Mouse (Mus musculus) lung, embryonic 16.5 days (tissue): ENCODE results near the gene Fam214b. TPM values are rescaled to one million over a fixed set of nuclear protein-coding genes. Genes with fewer than 3 reads are reported as not detected.

Experiments used
- ATAC-seq: fragments of 200-750 bp; cut with Nextera tagmentation; 2 replicates; pipeline ENCODE4 v1.8.0; 2017; ENCODE audit warnings: low read depth, mild to moderate bottlenecking, moderate library complexity
- H3K27ac ChIP-seq: fragments of 300-500 bp; sonication (generic); 2 replicates; pipeline ENCODE4 v1.5.1; 2014; ENCODE audit warnings: mild to moderate bottlenecking, control low read depth, low read length
- H3K27me3 ChIP-seq: fragments of 300-500 bp; sonication (generic); 2 replicates; pipeline ENCODE4 v1.6.1; 2014; ENCODE audit warnings: low read depth, low read length, mixed read lengths; ENCODE audit not compliant: control insufficient read depth, insufficient read depth
- H3K36me3 ChIP-seq: fragments of 300-500 bp; sonication (generic); 2 replicates; pipeline ENCODE4 v1.6.1; 2014; ENCODE audit warnings: low read length; ENCODE audit not compliant: control insufficient read depth, insufficient read depth
- H3K4me1 ChIP-seq: fragments of 300-500 bp; sonication (generic); replicated peaks from 2 replicates; pipeline ENCODE4 v1.6.1; 2014; ENCODE audit warnings: low read length, mixed read lengths; ENCODE audit not compliant: control insufficient read depth, insufficient read depth
- H3K4me2 ChIP-seq: fragments of 300-500 bp; sonication (generic); 2 replicates; pipeline ENCODE4 v1.6.1; 2014; ENCODE audit warnings: low read depth, low read length, control low read depth
- H3K4me3 ChIP-seq: fragments of 300-500 bp; sonication (generic); 2 replicates; pipeline ENCODE4 v1.5.1; 2014; ENCODE audit warnings: mild to moderate bottlenecking, low read length, control low read depth
- H3K9ac ChIP-seq: fragments of 300-500 bp; sonication (generic); 2 replicates; pipeline ENCODE4 v1.6.1; 2014; ENCODE audit warnings: low read length, control low read depth
- H3K9me3 ChIP-seq: fragments of 300-500 bp; sonication (generic); 2 replicates; pipeline ENCODE4 v1.6.1; 2016; ENCODE audit warnings: low read length; ENCODE audit not compliant: control insufficient read depth
- WGBS: fragments of 180-500 bp; shearing (Covaris S2); extraction: QIAGEN DNeasy Blood & Tissue Kit; methylation state at CpG from one replicate; pipeline ENCODE4 v1.1.7; 2014; 5-methylcytosine and 5-hydroxymethylcytosine counted together
- polyA plus RNA-seq: library from polyadenylated mRNA; unstranded; fragments of >200 nt; fragmentation: Nextera tagmentation; extraction: Ambion mirVana; gene quantifications from 2 replicates; pipeline ENCODE4 v1.2.1, GENCODE M21; 2015

Fam214b gene
- polyA plus RNA-seq, 1 experiment from 2014 or later, result 9.6 TPM

GRCm38 (mm10) chr4:43058753-43059654 lies 13.0 kb upstream of the Fam214b start, which contains the start of gene Unc13b:
Unc13b (plus strand) TSS chr4:43058953.
- Histone ChIP-seq H3K9me3 (no peaks in the 10 kb centered on the region), H3K27ac (peak within 1 kb of the TSS; percentile 83), H3K4me1 (peaks cover 7% of the 10 kb centered on the region; the same call in 1 of the 2 replicates), H3K9ac (peak within 1 kb of the TSS; percentile 77), H3K4me3 (peak within 1 kb of the TSS; percentile 73), H3K27me3 (peaks cover 13% of the 10 kb centered on the region), H3K4me2 (peak within 1 kb of the TSS; percentile 88), H3K36me3 (no peaks in the 10 kb centered on the region)
- ATAC-seq, result peak; percentile 99
- under 1% methylated on average over 54 of the region's 90 CpGs for WGBS

- Histone ChIP-seq H3K4me2 (peak overlapping the region; percentile 88), H3K9me3 (no peaks in the 10 kb centered on the region), H3K27me3 (peaks cover 13% of the 10 kb centered on the region), H3K27ac (no peak overlapping the region), H3K9ac (no peak overlapping the region), H3K4me1 (peaks cover 7% of the 10 kb centered on the region; the same call in 1 of the 2 replicates), H3K36me3 (no peaks in the 10 kb centered on the region), H3K4me3 (peak overlapping the region; percentile 73)
- 18% methylated on average over 8 of the region's 8 CpGs for WGBS
- peak; percentile 10; the same call in 1 of the 2 replicates for ATAC-seq
Observed at GRCm38 (mm10) chr4:43058392-43058752, 12.4 kb upstream of the Fam214b start.

GRCm38 (mm10) chr4:43057654-43058053 lies 11.6 kb upstream of the Fam214b start:
- peaks cover 13% of the 10 kb centered on the region for H3K27me3 ChIP-seq

GRCm38 (mm10) chr4:43052627-43053026 lies 6.6 kb upstream of the Fam214b start:
- H3K36me3 ChIP-seq, result no peaks in the 10 kb centered on the region
- H3K4me2 ChIP-seq, result no peak overlapping the region
- 12% methylated on average over 4 of the region's 4 CpGs for WGBS
- 0 out of 2 replicates have a peak, but pooled peaks have one; percentile 28 for ATAC-seq
- H3K9ac ChIP-seq, result no peak overlapping the region
- H3K4me1 ChIP-seq, result no peaks in the 10 kb centered on the region
- H3K27ac ChIP-seq, result no peak overlapping the region
- no peaks in the 10 kb centered on the region for H3K9me3 ChIP-seq
- no peak overlapping the region for H3K4me3 ChIP-seq
- H3K27me3 ChIP-seq, result no peaks in the 10 kb centered on the region

More at GRCm38 (mm10) chr4:43057654-43058053, 11.6 kb upstream of the Fam214b start:
- Histone ChIP-seq H3K27ac (no peak overlapping the region), H3K4me2 (no peak overlapping the region), H3K4me3 (no peak overlapping the region), H3K36me3 (no peaks in the 10 kb centered on the region), H3K9ac (no peak overlapping the region), H3K9me3 (no peaks in the 10 kb centered on the region), H3K4me1 (peaks cover 7% of the 10 kb centered on the region; the same call in 1 of the 2 replicates)
- 82% methylated on average over 5 of the region's 5 CpGs for WGBS
- no peak for ATAC-seq

GRCm38 (mm10) chr4:43047231-43047630 lies 1.2 kb upstream of the Fam214b start:
- Histone ChIP-seq H3K27me3 (no peaks in the 10 kb centered on the region), H3K4me1 (peaks cover 18% of the 10 kb centered on the region), H3K9ac (no peak overlapping the region), H3K4me3 (no peak overlapping the region), H3K4me2 (no peak overlapping the region), H3K27ac (no peak overlapping the region), H3K9me3 (no peaks in the 10 kb centered on the region), H3K36me3 (no peaks in the 10 kb centered on the region)
- WGBS, result 6% methylated on average over 5 of the region's 5 CpGs
- ATAC-seq, result no peak

- Histone ChIP-seq H3K27ac (no peak overlapping the region), H3K36me3 (no peaks in the 10 kb centered on the region), H3K4me1 (peaks cover 18% of the 10 kb centered on the region), H3K4me2 (peak overlapping the region; percentile 59), H3K9me3 (no peaks in the 10 kb centered on the region), H3K9ac (no peak overlapping the region), H3K4me3 (no peak overlapping the region), H3K27me3 (no peaks in the 10 kb centered on the region)
- no peak for ATAC-seq
- 48% methylated on average over 5 of the region's 5 CpGs for WGBS
Observed at GRCm38 (mm10) chr4:43046607-43047006, 587 bp upstream of the Fam214b start.

GRCm38 (mm10) chr4:43045285-43045658 lies 748 bp downstream of the Fam214b start:
- H3K9me3 ChIP-seq, result no peaks in the 10 kb centered on the region
- peak overlapping the region; percentile 81; the same call in 1 of the 2 replicates for H3K27ac ChIP-seq
- H3K27me3 ChIP-seq, result no peaks in the 10 kb centered on the region
- peak overlapping the region; percentile 59 for H3K4me2 ChIP-seq
- H3K4me3 ChIP-seq, result peak overlapping the region; percentile 70
- peak overlapping the region; percentile 36 for H3K9ac ChIP-seq
- no peaks in the 10 kb centered on the region for H3K36me3 ChIP-seq
- 4% methylated on average over 13 of the region's 13 CpGs for WGBS
- H3K4me1 ChIP-seq, result peaks cover 18% of the 10 kb centered on the region
- peak; percentile 1; the same call in 1 of the 2 replicates for ATAC-seq

- Histone ChIP-seq H3K4me2 (peak overlapping the region; percentile 59), H3K4me1 (peaks cover 18% of the 10 kb centered on the region), H3K4me3 (peak overlapping the region; percentile 70), H3K27me3 (no peaks in the 10 kb centered on the region), H3K9me3 (no peaks in the 10 kb centered on the region), H3K27ac (peak overlapping the region; percentile 81), H3K9ac (peak overlapping the region; percentile 36), H3K36me3 (no peaks in the 10 kb centered on the region)
- WGBS, result 25% methylated on average over 4 of the region's 4 CpGs
- no peak for ATAC-seq
Observed at GRCm38 (mm10) chr4:43044673-43045072, 1.3 kb downstream of the Fam214b start.

- peak overlapping the region; percentile 59 for H3K4me2 ChIP-seq
- WGBS, result 14% methylated on average over 7 of the region's 7 CpGs
- no peaks in the 10 kb centered on the region for H3K36me3 ChIP-seq
- peak overlapping the region; percentile 81 for H3K27ac ChIP-seq
- no peaks in the 10 kb centered on the region for H3K9me3 ChIP-seq
- peak overlapping the region; percentile 23; the same call in 1 of the 2 replicates for H3K4me3 ChIP-seq
- no peaks in the 10 kb centered on the region for H3K27me3 ChIP-seq
- peak; percentile 27 for ATAC-seq
- peak overlapping the region; percentile 30; the same call in 1 of the 2 replicates for H3K9ac ChIP-seq
- H3K4me1 ChIP-seq, result peaks cover 23% of the 10 kb centered on the region
Observed at GRCm38 (mm10) chr4:43043644-43044357, 2.2 kb downstream of the Fam214b start.
